Mouse (Mus musculus) forelimb bud, embryonic 11.5 days (tissue): ENCODE data around the gene Ddx23.
A peak's percentile ranks its signal among the peaks of the same experiment; 100 is the strongest.

Source experiments
- DNase-seq: peaks from one replicate; pipeline ENCODE4 v3.0.0-alpha.2; 2012; ENCODE audit warnings: low read depth, low spot score

The Ddx23 gene

GRCm38 (mm10) chr15:98674994-98675545 is 12.4 kb upstream of the Ddx23 start:
- no peak for DNase-seq

GRCm38 (mm10) chr15:98674284-98674993 is 11.7 kb upstream of the Ddx23 start:
- DNase-seq, result no peak

GRCm38 (mm10) chr15:98673732-98674131 is 11.0 kb upstream of the Ddx23 start:
- no peak for DNase-seq

- DNase-seq, result no peak
These were observed 9.9 kb upstream of the Ddx23 start for GRCm38 (mm10) chr15:98672592-98672991.

- peak; percentile 17 for DNase-seq
These were observed 1.6 kb upstream of the Ddx23 start for GRCm38 (mm10) chr15:98664042-98664907.

- DNase-seq, result no peak
These were observed 512 bp downstream of the Ddx23 start for GRCm38 (mm10) chr15:98662198-98662566.

- no peak for DNase-seq
These were observed 5.5 kb downstream of the Ddx23 start for GRCm38 (mm10) chr15:98656982-98657751.

- DNase-seq, result no peak
These were observed 10.5 kb downstream of the Ddx23 start for GRCm38 (mm10) chr15:98652174-98652573.

- DNase-seq, result no peak
These were observed 11.3 kb downstream of the Ddx23 start for GRCm38 (mm10) chr15:98651431-98651830.

- no peak for DNase-seq
These were observed 14.6 kb downstream of the Ddx23 start for GRCm38 (mm10) chr15:98648071-98648470.

GRCm38 (mm10) chr15:98647308-98647707 is 15.4 kb downstream of the Ddx23 start:
- DNase-seq, result no peak

GRCm38 (mm10) chr15:98646737-98647136 is 16.0 kb downstream of the Ddx23 start:
- no peak for DNase-seq

- DNase-seq, result no peak
These were observed 17.4 kb downstream of the Ddx23 start for GRCm38 (mm10) chr15:98645057-98646026.

- DNase-seq, result no peak
These were observed 18.3 kb downstream of the Ddx23 start for GRCm38 (mm10) chr15:98644406-98644805.

- peak; percentile 54 for DNase-seq
These were observed 22.5 kb downstream of the Ddx23 start for GRCm38 (mm10) chr15:98640157-98640556.

- DNase-seq, result no peak
These were observed 25.5 kb downstream of the Ddx23 start for GRCm38 (mm10) chr15:98637155-98637554.

- no peak for DNase-seq
These were observed 26.2 kb downstream of the Ddx23 start for GRCm38 (mm10) chr15:98636517-98636916.

- DNase-seq, result no peak
These were observed 27.3 kb downstream of the Ddx23 start for GRCm38 (mm10) chr15:98635291-98635841.

- peak; percentile 51 for DNase-seq
These were observed 28.1 kb downstream of the Ddx23 start for GRCm38 (mm10) chr15:98634541-98635081.
